Mouse (Mus musculus) heart, adult 8-10 months (tissue): Measurements from ENCODE around the gene Ttll3. TPM values are rescaled to one million over a fixed set of nuclear protein-coding genes. Genes with fewer than 3 reads are reported as not detected.

ENCODE experiments used
- DNase-seq: peaks from one replicate; pipeline ENCODE4 v3.0.0; 2022; ENCODE audit warnings: low spot score
- total RNA-seq, 4 experiments: library from RNA; stranded (reverse); gene quantifications; 2 replicates each; pipeline ENCODE4 v1.2.4; 2022

Gene Ttll3
- total RNA-seq, 4 experiments from 2014 or later, result 0.44 to 1.0 (median 0.76) TPM

GRCm38 (mm10) chr6:113424187-113424586, 35.1 kb downstream of the Ttll3 start:
- no peak for DNase-seq

- no peak for DNase-seq
Measured at GRCm38 (mm10) chr6:113426696-113427095, 37.6 kb downstream of the Ttll3 start.

- no peak for DNase-seq
Measured at GRCm38 (mm10) chr6:113427397-113427796, 38.3 kb downstream of the Ttll3 start.

- no peak for DNase-seq
Measured at GRCm38 (mm10) chr6:113428006-113428405, 38.9 kb downstream of the Ttll3 start.

- no peak for DNase-seq
Measured at GRCm38 (mm10) chr6:113429965-113430364, 40.9 kb downstream of the Ttll3 start.

- DNase-seq, result no peak
Measured at GRCm38 (mm10) chr6:113430846-113431245, 41.8 kb downstream of the Ttll3 start.

- no peak for DNase-seq
Measured at GRCm38 (mm10) chr6:113431801-113432200, 42.7 kb downstream of the Ttll3 start.

GRCm38 (mm10) chr6:113433661-113434060, 44.6 kb downstream of the Ttll3 start:
- DNase-seq, result no peak

- DNase-seq, result no peak
Measured at GRCm38 (mm10) chr6:113434691-113435090, 45.6 kb downstream of the Ttll3 start.

- DNase-seq, result no peak
Measured at GRCm38 (mm10) chr6:113435664-113436205, 46.7 kb downstream of the Ttll3 start, which contains the start of gene Cidec. Gene Cidec, minus strand, starts transcription at chr6:113435760.

GRCm38 (mm10) chr6:113437135-113437534, 48.1 kb downstream of the Ttll3 start:
- DNase-seq, result no peak

GRCm38 (mm10) chr6:113438721-113439430, 49.8 kb downstream of the Ttll3 start:
- no peak for DNase-seq

GRCm38 (mm10) chr6:113440686-113441085, 51.6 kb downstream of the Ttll3 start:
- no peak for DNase-seq

- DNase-seq, result peak; percentile 61
Measured at GRCm38 (mm10) chr6:113441147-113441680, 52.2 kb downstream of the Ttll3 start.

GRCm38 (mm10) chr6:113442087-113442441, 53.0 kb downstream of the Ttll3 start:
- DNase-seq, result no peak

- peak; percentile 96 for DNase-seq
Measured at GRCm38 (mm10) chr6:113442442-113443090, 53.5 kb downstream of the Ttll3 start, which contains the start of gene Jagn1. Gene Jagn1, plus strand, starts transcription at chr6:113442569.

- DNase-seq, result no peak
Measured at GRCm38 (mm10) chr6:113443091-113443490, 54.0 kb downstream of the Ttll3 start.

GRCm38 (mm10) chr6:113444207-113444965, 55.3 kb downstream of the Ttll3 start:
- no peak for DNase-seq

GRCm38 (mm10) chr6:113447639-113448038, 58.6 kb downstream of the Ttll3 start:
- no peak for DNase-seq

GRCm38 (mm10) chr6:113451839-113452238, 62.8 kb downstream of the Ttll3 start:
- no peak for DNase-seq

- no peak for DNase-seq
Measured at GRCm38 (mm10) chr6:113455007-113455406, 65.9 kb downstream of the Ttll3 start.
